Mouse (Mus musculus): ENCODE measurements around the gene Apol7b.
"Not testable (repeated sequence)": the region's sequence is repeated elsewhere in the genome, so short reads cannot be mapped to it uniquely, and the experiment has no call there.

The Apol7b gene

DNA sequence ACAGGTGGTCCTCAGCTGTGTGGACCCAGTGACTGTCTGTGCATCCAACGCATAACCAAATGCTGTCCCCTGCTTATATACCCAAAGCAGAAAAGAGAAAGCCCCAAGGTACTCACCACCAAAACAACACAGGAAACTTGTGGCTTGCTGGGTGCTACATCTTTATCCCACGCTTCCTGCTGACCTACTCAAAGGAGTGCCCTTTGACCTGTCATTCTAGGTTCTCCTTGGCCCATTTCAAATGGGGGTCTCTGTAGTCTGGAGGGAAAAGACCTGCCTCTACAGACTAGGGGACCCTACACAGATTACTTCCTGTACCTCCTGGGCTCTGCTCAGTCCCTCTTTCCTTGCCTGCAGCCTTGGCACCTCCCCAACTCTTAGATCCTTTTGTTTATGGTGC lies at the start of gene Apol7b:
Gene Apol7b (minus strand): TSS at position 101 of the 400 bp plus-strand sequence.
- not testable (repeated sequence) for DNase-seq

DNA sequence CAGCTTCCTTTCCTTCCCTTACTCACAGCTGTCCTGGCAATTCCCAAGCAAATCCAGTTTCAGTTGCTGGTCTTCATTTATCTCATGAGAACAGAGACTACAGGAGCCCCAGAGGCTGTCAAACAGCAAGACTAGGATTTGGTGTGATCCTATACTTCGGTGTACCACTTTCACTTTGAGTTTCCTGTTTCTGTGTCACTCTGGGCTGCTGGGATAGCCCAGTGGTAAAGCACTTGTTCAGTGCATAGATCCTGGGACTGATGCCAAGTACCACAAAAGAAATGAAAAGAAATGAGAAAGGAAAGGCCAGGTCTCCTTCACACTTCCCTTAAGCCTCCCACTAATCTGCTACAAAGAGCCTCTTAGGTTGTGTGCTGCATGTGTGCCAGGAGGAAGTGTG lies 47.4 kb upstream of the Apol7b start:
- DNase-seq: not testable (repeated sequence)

DNA sequence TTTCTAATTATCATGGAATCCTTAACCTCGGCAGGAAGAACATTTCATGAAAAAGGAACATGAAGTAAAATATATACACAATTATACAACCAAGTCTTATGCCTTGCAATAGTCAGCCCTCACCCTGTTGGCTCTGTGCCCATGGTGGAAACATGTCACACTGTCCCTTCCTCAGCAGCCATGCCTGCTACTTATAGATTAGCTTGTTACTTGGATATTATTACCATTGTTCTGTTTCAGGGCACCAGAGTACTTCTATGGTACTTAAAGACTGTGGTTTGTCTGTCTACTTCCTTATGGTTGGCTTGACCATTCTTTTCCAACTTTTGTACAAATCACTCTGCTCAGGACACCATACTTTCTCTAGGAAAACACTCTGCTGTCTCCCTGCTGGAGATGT lies 45.9 kb upstream of the Apol7b start:
- not testable (repeated sequence) for DNase-seq

- peak; percentile 12 for DNase-seq
Measured at GRCm38 (mm10) chr15:77482140-77482794, 35.0 kb upstream of the Apol7b start.

GRCm38 (mm10) chr15:77476693-77477092 lies 29.4 kb upstream of the Apol7b start, which contains the start of gene Apol10a:
TSS of gene Apol10a (plus strand) at chr15:77477047.
- not testable (repeated sequence) for DNase-seq

DNA sequence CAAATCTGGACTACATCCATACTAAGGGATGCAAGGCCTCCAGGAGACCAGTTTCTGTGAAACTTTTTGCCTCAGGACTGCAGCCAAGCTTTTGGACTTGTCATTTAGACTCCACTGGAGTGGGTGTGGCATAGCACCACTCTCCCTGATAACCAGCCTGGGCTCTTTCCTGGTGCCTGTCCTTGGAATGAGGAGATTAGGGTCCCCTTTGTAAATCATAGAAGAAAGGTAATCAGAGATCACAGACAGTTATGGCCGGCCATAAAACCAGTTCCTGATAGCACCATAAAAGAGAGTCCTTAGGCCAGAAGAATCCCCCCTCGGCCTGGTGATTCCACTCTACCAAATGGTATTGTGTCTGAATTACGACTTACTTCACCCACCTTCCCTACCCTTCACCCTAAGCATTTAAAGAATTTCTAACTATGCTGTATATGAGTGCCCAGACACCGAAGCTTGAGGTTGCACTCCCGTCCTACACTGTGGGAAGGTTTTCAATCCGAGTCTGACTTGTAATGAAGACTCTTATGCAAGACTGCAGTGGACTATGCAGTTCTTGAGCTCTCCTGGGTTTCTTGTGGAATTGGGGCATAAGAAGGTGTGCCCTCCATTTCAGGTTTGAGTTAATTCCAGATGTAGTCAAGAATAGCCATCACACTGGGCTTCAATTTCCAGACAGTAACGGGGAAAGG lies 27.6 kb upstream of the Apol7b start:
- not testable (repeated sequence) for DNase-seq

- peak; percentile 28 for DNase-seq
Measured at GRCm38 (mm10) chr15:77449927-77450326, 2.6 kb upstream of the Apol7b start.

DNA sequence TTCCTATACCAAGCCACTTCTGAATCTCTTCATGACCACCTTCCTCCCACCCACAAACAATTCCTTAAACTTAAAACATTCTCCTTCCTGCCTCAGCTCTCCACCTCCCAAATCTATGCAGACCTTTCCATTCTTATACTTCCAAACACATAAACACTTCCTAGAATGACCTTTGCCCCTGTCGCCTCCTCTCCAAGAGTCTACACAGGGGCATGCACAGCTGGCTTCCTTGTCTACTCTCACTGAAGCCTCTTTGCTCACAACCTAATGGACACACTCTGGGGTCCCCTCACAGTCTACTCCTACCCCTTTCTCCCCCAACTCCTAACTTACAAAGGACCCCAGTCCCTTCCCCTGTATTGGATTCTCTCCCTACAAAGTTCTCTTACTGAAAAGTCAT lies 1.6 kb downstream of the Apol7b start:
- DNase-seq: not testable (repeated sequence)

- not testable (repeated sequence) for DNase-seq
Measured at GRCm38 (mm10) chr15:77444746-77445145, 2.5 kb downstream of the Apol7b start.

- not testable (repeated sequence) for DNase-seq
Measured at GRCm38 (mm10) chr15:77428690-77429448, 18.4 kb downstream of the Apol7b start.

DNA sequence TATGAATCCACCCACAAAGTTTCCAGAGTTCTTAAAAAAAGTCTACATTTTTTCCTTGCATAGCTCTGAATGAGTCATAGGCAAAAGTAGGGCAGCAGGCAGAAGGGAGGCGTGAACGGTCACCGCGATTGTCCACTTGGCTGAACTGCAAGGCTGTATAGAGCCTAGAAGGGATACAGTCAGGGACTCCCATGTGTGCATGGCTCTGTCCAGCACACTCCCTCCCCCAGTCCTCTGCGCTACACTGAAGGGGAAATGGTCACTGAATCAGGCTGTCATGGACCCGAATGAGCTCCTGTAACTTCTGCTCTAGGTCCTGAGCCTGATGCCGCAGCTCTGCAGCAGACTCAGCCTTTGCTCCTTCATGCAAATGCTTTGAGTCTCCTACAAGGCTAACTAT lies 24.4 kb downstream of the Apol7b start:
- peak; percentile 19 for DNase-seq

DNA sequence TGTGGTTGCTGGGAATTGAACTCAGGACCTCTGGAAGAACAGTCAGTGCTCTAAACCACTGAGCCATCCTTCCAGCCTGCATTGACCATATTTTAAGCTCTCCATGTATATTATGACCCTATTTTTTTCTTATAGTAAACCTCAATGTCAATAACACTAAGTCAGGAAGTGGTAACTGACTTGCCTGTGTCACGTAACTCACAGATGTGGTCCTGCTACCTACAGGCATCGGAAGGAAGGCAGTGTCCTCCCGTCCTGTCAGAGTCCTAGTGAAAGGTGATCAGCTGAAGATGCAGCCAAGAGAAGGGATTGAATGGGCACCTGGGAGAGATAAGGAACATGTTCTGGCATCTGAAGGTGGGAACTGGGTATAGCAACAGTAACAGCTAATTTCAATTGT lies 27.6 kb downstream of the Apol7b start:
- DNase-seq: not testable (repeated sequence)

DNA sequence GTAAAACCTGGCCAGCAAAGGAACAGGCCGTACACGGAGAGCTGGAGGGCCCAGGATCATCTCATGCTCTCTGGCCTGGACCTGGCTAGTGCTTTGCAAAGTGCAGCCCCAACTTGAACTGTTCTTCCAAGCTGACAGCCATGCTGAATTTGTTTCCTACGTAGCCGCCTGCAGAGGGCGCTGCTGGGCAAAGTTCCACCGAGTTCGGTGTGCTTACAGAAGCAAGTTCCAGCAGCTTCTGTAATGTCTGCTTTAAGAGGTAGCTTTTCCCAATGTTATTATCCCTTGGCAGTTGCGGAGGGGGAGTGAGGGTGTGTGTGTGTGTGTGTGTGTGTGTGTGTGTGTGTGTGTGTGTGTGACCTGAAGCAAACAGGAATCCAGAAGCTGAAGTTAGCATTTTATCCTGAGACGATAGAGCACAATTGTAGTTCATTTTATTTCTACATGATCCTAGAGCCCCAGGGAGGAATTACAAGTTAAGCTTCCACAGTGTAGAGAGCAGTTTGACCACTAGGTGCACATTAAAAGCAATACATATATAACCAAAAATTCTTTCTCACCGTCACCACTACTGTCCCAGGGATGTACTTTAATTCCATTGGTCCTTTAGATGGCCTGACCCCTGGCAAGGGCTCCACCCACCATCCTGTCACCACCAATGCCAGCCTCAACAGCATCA lies 30.5 kb downstream of the Apol7b start:
- DNase-seq: not testable (repeated sequence)

DNA sequence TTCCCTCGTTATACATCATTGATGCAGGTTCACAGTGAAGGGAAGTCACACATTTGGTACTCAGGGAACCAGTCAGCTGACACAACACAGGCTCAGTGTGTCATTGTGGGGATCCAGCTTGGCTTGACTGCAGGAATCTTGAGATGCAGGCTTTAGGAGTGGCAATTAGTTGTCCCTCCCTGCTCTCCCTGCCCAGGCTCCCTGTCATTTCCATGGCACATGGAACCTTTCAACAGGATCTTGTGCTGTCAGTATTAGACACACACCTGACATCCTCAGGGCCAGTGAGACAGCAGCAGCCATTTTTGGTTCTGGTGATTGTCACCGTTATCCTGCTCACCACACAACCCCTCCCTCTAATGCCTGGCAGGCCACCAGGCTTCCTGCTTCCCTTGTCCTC lies 31.6 kb downstream of the Apol7b start:
- DNase-seq: not testable (repeated sequence)

- not testable (repeated sequence) for DNase-seq
Measured at GRCm38 (mm10) chr15:77412695-77413094, 34.6 kb downstream of the Apol7b start.

- DNase-seq: not testable (repeated sequence)
Measured at GRCm38 (mm10) chr15:77411035-77411434, 36.3 kb downstream of the Apol7b start, which contains the start of gene Apol9a. TSS of gene Apol9a (minus strand) at chr15:77411135.

DNA sequence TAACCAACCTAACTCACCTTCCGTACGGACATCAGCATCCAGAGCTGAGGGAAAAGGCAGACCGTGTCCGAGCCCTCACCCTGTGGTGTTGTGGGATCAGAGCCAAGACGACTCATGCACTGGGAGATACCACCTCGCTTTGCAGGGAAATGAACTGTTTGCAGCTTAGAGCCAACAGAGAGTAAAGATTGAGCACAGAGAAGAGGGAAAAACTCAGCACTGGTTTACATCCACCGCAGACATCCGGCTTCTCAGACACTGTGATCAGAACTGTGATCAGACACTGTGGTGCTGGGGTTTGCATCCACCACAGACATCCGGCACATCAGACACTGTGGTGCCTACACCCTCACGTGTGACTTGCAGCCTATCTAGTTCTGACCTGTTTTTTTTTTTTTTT lies 40.9 kb downstream of the Apol7b start:
- peak; percentile 1 for DNase-seq

DNA sequence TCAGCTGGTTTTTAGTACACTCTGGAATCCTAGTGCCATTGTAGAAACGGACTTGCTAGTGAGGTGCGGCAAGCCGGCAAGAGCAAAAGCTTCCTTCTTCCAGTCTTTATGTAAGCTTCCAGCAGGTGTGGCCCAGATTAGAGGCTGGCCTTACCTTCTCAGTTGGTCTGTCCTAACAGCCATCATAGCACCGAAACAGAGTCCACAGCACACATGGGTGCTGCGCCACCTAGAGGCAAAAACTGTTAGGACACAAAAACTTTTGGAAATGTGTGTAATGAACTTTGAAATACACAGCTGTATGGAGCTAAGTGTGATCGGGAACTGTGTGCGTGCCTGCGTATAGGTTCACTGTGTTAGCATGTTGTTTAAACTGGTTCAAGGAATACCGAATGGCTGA lies 48.3 kb downstream of the Apol7b start, which contains the start of gene Apol7a:
Gene Apol7a (minus strand): TSS at position 84 of the 400 bp plus-strand sequence.
- DNase-seq: not testable (repeated sequence)

DNA sequence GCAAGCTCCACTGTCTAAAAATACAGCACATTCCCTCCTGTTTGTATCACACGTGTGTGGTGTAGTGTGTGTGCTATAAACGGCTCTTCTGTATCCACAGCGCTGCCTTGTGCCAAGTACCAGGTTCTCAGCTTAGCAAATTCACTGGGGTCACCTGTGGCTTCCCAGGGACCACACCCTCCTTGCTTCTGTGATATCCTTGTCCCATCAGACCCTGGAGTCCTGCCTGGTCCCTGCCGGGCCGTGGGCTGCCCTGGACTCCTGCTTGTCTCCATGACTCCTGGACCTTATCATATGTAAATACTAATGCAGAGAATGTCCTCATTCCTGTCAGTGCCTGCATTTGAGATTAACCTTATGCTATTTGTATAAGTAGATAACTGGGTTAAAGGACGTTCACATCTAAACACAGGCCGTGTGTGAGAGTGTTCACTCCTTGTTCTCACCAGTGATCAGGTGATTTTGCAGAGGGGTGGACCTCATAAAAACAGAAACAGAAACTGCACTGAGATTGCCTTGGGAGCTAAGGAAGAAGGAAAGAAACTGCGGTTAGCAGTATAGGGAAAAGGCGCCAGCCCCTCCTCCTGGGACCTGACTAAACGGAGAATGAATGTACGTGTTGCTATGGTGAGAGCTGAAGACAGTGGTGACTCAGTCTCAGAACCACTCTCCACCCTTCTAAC lies 49.7 kb downstream of the Apol7b start:
- not testable (repeated sequence) for DNase-seq

DNA sequence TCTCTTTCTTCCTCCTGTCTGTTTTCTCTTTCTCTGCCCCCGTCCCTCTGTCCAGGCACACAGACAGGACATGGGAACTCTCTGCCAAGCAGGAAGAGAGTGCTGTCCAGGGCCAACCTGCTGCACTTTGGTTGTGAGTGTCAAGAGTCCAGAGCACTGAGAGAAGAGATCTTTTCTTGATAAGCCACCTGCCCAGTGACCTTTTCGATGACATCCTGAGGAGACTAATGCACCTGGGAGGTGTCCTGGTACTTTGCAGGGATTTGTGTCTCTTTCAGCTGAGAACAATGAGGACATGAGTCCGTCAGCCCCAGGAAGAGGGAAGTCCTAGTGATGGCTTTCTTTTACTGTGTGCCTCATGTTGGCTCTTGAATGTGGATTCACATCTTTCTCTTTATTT lies 53.5 kb downstream of the Apol7b start:
- not testable (repeated sequence) for DNase-seq

GRCm38 (mm10) chr15:77387462-77387861 lies 59.8 kb downstream of the Apol7b start:
- no peak for DNase-seq

Measured in kidney, postnatal 10 days (tissue).